Mouse (Mus musculus) stomach, embryonic 16.5 days (tissue): ENCODE measurements around the gene Spef1. TPM values are rescaled to one million over a fixed set of nuclear protein-coding genes. Genes with fewer than 3 reads are reported as not detected.

Source experiments
- ATAC-seq: fragments of 200-750 bp; cut with Nextera tagmentation; 2 replicates; pipeline ENCODE4 v1.8.0; 2017; ENCODE audit warnings: moderate number of reproducible peaks, moderate TSS enrichment; ENCODE audit not compliant: insufficient read depth, low FRiP score
- H3K27ac ChIP-seq: fragments of 300-500 bp; sonication (generic); 2 replicates; pipeline ENCODE4 v1.5.1; 2014; ENCODE audit warnings: low read length
- H3K27me3 ChIP-seq: fragments of 300-500 bp; sonication (generic); 2 replicates; pipeline ENCODE4 v1.6.1; 2014; ENCODE audit warnings: low read length, control low read depth, mixed read lengths; ENCODE audit not compliant: control insufficient read depth, insufficient read depth
- H3K36me3 ChIP-seq: fragments of 300-500 bp; sonication (generic); 2 replicates; pipeline ENCODE4 v1.6.1; 2014; ENCODE audit warnings: low read length; ENCODE audit not compliant: control insufficient read depth, insufficient read depth
- H3K4me1 ChIP-seq: fragments of 300-500 bp; sonication (generic); 2 replicates; pipeline ENCODE4 v1.6.1; 2014; ENCODE audit warnings: low read length, control low read depth, mixed read lengths; ENCODE audit not compliant: control insufficient read depth, insufficient read depth
- H3K4me2 ChIP-seq: fragments of 300-500 bp; sonication (generic); 2 replicates; pipeline ENCODE4 v1.6.1; 2014; ENCODE audit warnings: low read depth, low read length, mixed read lengths
- H3K4me3 ChIP-seq: fragments of 300-500 bp; sonication (generic); replicated peaks from 2 replicates; pipeline ENCODE4 v1.5.1; 2014; ENCODE audit warnings: mild to moderate bottlenecking, low read length
- H3K9ac ChIP-seq: fragments of 300-500 bp; sonication (generic); 2 replicates; pipeline ENCODE4 v1.6.1; 2014; ENCODE audit warnings: low read length
- H3K9me3 ChIP-seq: fragments of 300-500 bp; sonication (generic); replicated peaks from 2 replicates; pipeline ENCODE4 v1.6.1; 2016; ENCODE audit warnings: low read length, control low read depth; ENCODE audit not compliant: control insufficient read depth
- WGBS: fragments of 180-500 bp; shearing (Covaris S2); extraction: QIAGEN DNeasy Blood & Tissue Kit; methylation state at CpG from one replicate; pipeline ENCODE4 v1.1.7; 2014; 5-methylcytosine and 5-hydroxymethylcytosine counted together
- polyA plus RNA-seq: library from polyadenylated mRNA; unstranded; fragments of >200 nt; fragmentation: Nextera tagmentation; extraction: Ambion mirVana; gene quantifications from 2 replicates; pipeline ENCODE4 v1.2.1, GENCODE M21; 2015

Spef1 gene
- polyA plus RNA-seq, 1 experiment from 2014 or later, result 3.6 TPM

- no peak for ATAC-seq
- 78% methylated on average over 3 of the region's 3 CpGs for WGBS
- no peaks in the 10 kb centered on the region for H3K36me3 ChIP-seq
- no peaks in the 10 kb centered on the region for H3K9me3 ChIP-seq
- no peak overlapping the region for H3K27ac ChIP-seq
- peak overlapping the region; percentile 68 for H3K4me2 ChIP-seq
- H3K27me3 ChIP-seq, result no peaks in the 10 kb centered on the region
- peak overlapping the region; percentile 87 for H3K9ac ChIP-seq
- H3K4me1 ChIP-seq, result peaks cover 25% of the 10 kb centered on the region
- H3K4me3 ChIP-seq, result peak overlapping the region; percentile 73
Measured at GRCm38 (mm10) chr2:131128636-131129157, 58.4 kb downstream of the Spef1 start.

DNA sequence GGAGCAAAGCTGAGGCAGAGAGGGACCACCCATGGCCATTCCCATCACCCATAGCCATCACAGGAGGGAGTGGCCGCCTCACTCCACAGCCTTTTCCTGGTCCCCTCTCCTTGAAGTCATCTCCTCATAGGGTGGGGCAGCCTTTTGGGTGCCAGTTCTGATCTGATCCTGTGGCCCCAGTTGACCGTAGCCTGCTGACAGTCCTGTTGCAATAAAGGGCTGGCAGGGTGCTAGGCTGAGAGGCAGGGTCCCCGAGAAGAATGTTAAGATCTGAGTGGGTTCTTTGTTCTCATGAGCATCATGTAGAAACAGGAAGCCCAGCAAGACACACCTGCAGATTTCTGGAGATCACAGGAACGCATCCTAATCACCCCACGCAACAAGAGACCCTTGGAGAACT, 58.9 kb downstream of the Spef1 start:
- Histone ChIP-seq H3K4me1 (peaks cover 25% of the 10 kb centered on the region), H3K27me3 (no peaks in the 10 kb centered on the region), H3K36me3 (no peaks in the 10 kb centered on the region), H3K9ac (peak overlapping the region; percentile 87), H3K4me3 (peak overlapping the region; percentile 73), H3K9me3 (no peaks in the 10 kb centered on the region), H3K4me2 (peak overlapping the region; percentile 68), H3K27ac (no peak overlapping the region)
- no peak for ATAC-seq
- 79% methylated on average over 5 of the region's 5 CpGs for WGBS

GRCm38 (mm10) chr2:131127161-131127730, 59.8 kb downstream of the Spef1 start, which contains the start of gene Hspa12b:
TSS of gene Hspa12b (plus strand) at chr2:131127280.
- peak; percentile 94 for ATAC-seq
- H3K4me3 ChIP-seq, result peak within 1 kb of the TSS; percentile 73
- H3K9me3 ChIP-seq, result no peaks in the 10 kb centered on the region
- H3K36me3 ChIP-seq, result no peaks in the 10 kb centered on the region
- no peaks in the 10 kb centered on the region for H3K27me3 ChIP-seq
- WGBS, result 2% methylated on average over 28 of the region's 28 CpGs
- H3K4me2 ChIP-seq, result peak within 1 kb of the TSS; percentile 68
- peak within 1 kb of the TSS; percentile 87 for H3K9ac ChIP-seq
- H3K4me1 ChIP-seq, result peaks cover 25% of the 10 kb centered on the region
- peak within 1 kb of the TSS; percentile 85 for H3K27ac ChIP-seq

GRCm38 (mm10) chr2:131125964-131126815, 60.9 kb downstream of the Spef1 start:
- 58% methylated on average over 9 of the region's 9 CpGs for WGBS
- Histone ChIP-seq H3K9ac (peak overlapping the region; percentile 87; the same call in 1 of the 2 replicates), H3K4me1 (peaks cover 25% of the 10 kb centered on the region), H3K27ac (peak overlapping the region; percentile 85; the same call in 1 of the 2 replicates), H3K4me3 (no peak overlapping the region), H3K9me3 (no peaks in the 10 kb centered on the region), H3K36me3 (no peaks in the 10 kb centered on the region), H3K27me3 (no peaks in the 10 kb centered on the region), H3K4me2 (peak overlapping the region; percentile 68)
- ATAC-seq, result no peak

DNA sequence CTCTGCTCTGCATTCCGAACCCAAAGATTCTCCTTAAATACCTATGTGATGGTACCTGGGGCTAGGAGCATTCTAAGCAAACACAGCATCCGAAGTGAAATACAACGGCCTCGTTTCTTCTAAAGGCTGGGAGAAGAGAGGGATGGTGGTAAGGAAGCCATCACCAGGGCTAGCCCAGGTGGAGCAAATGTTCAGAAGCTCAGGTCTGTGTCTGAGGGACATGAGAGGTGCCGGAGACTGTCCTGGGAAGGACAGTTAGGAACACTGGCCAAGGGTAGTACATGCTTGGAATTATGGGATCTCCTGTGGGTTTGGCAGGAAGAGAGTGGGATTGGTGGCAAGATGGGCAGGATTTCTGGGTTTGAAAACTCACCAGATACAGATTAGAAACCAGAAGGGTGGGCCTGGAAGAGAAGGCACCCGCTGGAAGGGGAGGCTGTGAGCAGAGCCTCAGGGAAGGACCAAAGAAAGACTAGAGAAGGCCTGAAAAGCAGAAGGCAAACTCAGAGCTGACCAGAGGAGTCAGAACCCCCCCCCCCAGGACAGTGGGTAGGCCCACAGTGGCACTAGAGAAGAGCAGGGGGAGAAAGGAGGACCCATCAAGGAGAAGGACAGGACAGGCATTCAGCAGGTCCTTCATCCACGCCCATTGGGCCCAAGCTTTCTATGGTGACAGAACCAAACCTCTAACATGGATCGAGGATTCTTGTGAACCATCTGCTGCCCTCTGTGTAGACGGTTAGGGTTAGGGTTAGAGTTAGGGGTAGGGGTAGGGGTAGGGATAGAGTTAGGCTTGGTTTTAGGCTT, 61.7 kb downstream of the Spef1 start:
- 91% methylated on average over 9 of the region's 9 CpGs for WGBS
- Histone ChIP-seq H3K36me3 (no peaks in the 10 kb centered on the region), H3K27ac (no peak overlapping the region), H3K9me3 (no peaks in the 10 kb centered on the region), H3K4me2 (no peak overlapping the region), H3K27me3 (no peaks in the 10 kb centered on the region), H3K9ac (no peak overlapping the region), H3K4me1 (peaks cover 25% of the 10 kb centered on the region), H3K4me3 (no peak overlapping the region)
- no peak for ATAC-seq

DNA sequence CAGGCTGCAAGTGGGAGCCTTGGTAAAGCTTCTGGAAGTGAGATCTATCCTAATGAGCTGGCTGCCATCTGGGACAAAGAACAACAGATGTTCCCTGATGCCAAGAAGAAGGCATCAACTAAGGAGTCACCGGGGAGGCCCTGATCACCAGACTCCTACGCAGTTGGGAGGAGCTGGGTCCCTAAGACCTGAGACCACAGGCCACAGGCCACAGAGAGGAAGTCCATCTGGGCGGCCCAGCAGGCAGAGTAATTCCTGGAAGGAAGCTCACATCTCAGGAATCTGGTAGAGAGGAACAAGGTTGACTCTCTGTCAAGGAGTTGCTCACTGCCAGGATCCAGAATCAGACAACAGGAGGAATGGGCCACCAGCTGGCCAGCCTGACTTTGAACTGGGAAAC, 62.9 kb downstream of the Spef1 start:
- H3K27ac ChIP-seq, result peak overlapping the region; percentile 38
- H3K36me3 ChIP-seq, result no peaks in the 10 kb centered on the region
- ATAC-seq, result no peak
- no peak overlapping the region for H3K4me2 ChIP-seq
- H3K27me3 ChIP-seq, result no peaks in the 10 kb centered on the region
- no peak overlapping the region for H3K4me3 ChIP-seq
- peaks cover 19% of the 10 kb centered on the region for H3K4me1 ChIP-seq
- no peak overlapping the region for H3K9ac ChIP-seq
- 59% methylated on average over 3 of the region's 3 CpGs for WGBS
- no peaks in the 10 kb centered on the region for H3K9me3 ChIP-seq

Other genes starting within 250 kb of the Spef1 start
- gene Gfra4, start 144.2 kb downstream of the Spef1 start, polyA plus RNA-seq, result 9.8 and 10.9 TPM in 2 replicates
- 14.2 and 15.5 TPM in 2 replicates for gene Adam33, start 123.5 kb downstream of the Spef1 start, polyA plus RNA-seq
- gene Siglec1, start 100.5 kb downstream of the Spef1 start, polyA plus RNA-seq, result 0.29 and 0.44 TPM in 2 replicates
- gene Hspa12b, start 60.0 kb downstream of the Spef1 start, polyA plus RNA-seq, result 25.0 TPM in 2 replicates
- gene Gm11037, start 53.8 kb downstream of the Spef1 start, polyA plus RNA-seq, result not detected in 2 replicates
- 73.0 and 78.4 TPM in 2 replicates for gene 1700037H04Rik, start 27.2 kb downstream of the Spef1 start, polyA plus RNA-seq
- gene Cenpb, start 7.2 kb downstream of the Spef1 start, polyA plus RNA-seq, result 9.2 and 10.4 TPM in 2 replicates
- gene Cdc25b, start 333 bp downstream of the Spef1 start, polyA plus RNA-seq, result 72.3 and 72.8 TPM in 2 replicates
- gene Ap5s1, start 19.8 kb upstream of the Spef1 start, polyA plus RNA-seq, result 25.7 and 26.4 TPM in 2 replicates
- 23.7 and 29.3 TPM in 2 replicates for gene Mavs, start 46.8 kb upstream of the Spef1 start, polyA plus RNA-seq
- gene Pank2, start 75.2 kb upstream of the Spef1 start, polyA plus RNA-seq, result 24.2 and 25.0 TPM in 2 replicates
- gene Rnf24, start 165.6 kb upstream of the Spef1 start, polyA plus RNA-seq, result 2.9 and 3.0 TPM in 2 replicates